In genomic region chr11:79296167-79296566, GRCm38 (mm10) we compare ENCODE assay signal across 9 mouse cellular contexts. TPM values are rescaled to one million over a fixed set of nuclear protein-coding genes. Genes with fewer than 3 reads are reported as not detected.
DNase-seq lines count a peak whose midpoint lies in the region; ATAC-seq and TF ChIP-seq lines count a peak whose summit lies in the region.
"Had no signal": no experiment of that assay in that cellular context is flagged by ENCODE, and none has a peak within 500 bp of the region (broad histone marks: within the 10 kb centered on the region; RNA-seq: fewer than 3 reads in every experiment).

No protein-coding gene starts in this region.

- H3K27me3 ChIP-seq in heart, postnatal 0 days (ENCODE audit: control insufficient read depth, insufficient read depth, low read length): no peaks in the 10 kb centered on the region
- no peaks in the 10 kb centered on the region for H3K27me3 ChIP-seq in heart, embryonic 10.5 days (ENCODE audit: insufficient read depth, poor library complexity, severe bottlenecking)
- H3K27me3 ChIP-seq in thymus, adult 2 months (ENCODE audit: control insufficient read depth, insufficient read depth, low read length): no peaks in the 10 kb centered on the region
- H3K27me3 ChIP-seq in intestine, embryonic 16.5 days (replicated peaks; ENCODE audit: control insufficient read depth, insufficient read depth, low read length): no peaks in the 10 kb centered on the region

- H3K27ac ChIP-seq in heart, postnatal 0 days (ENCODE audit: low read depth): no peak overlapping the region
- no peak overlapping the region for H3K27ac ChIP-seq in heart, embryonic 10.5 days
- H3K27ac ChIP-seq in thymus, adult 2 months (ENCODE audit: control insufficient read depth, insufficient read depth, low read length): no peak overlapping the region
- H3K27ac ChIP-seq in intestine, embryonic 16.5 days (ENCODE audit: low read length): no peak overlapping the region

- peak; percentile 85 for TF ChIP-seq CTCF in heart, postnatal 0 days (IDR thresholded peaks at IDR 0.05; ENCODE audit: low read depth)
- TF ChIP-seq CTCF in thymus, adult 2 months (IDR thresholded peaks at IDR 0.05; ENCODE audit: borderline replicate concordance, control insufficient read depth, extremely low read depth, insufficient read depth, low read length, poor library complexity): no peak

- WGBS in heart, postnatal 0 days: 31% methylated on average over 1 of the region's 1 CpGs
- 29% methylated on average over 1 of the region's 1 CpGs for WGBS in heart, embryonic 10.5 days
- 14% methylated on average over 1 of the region's 1 CpGs for WGBS in thymus, adult 2 months
- 32% methylated on average over 1 of the region's 1 CpGs for WGBS in intestine, embryonic 16.5 days

- TF ChIP-seq POLR2A in thymus, adult 2 months (IDR thresholded peaks at IDR 0.05; ENCODE audit: control insufficient read depth, extremely low read depth, insufficient read depth, low read length, poor library complexity): no peak

- no peaks in the 10 kb centered on the region for H3K9me3 ChIP-seq in heart, postnatal 0 days (replicated peaks; ENCODE audit: control insufficient read depth, low read length)
- no peaks in the 10 kb centered on the region for H3K9me3 ChIP-seq in heart, embryonic 10.5 days
- no peaks in the 10 kb centered on the region for H3K9me3 ChIP-seq in intestine, embryonic 16.5 days (ENCODE audit: control insufficient read depth, low read length)

- H3K36me3 ChIP-seq in heart, postnatal 0 days (replicated peaks; ENCODE audit: control insufficient read depth, insufficient read depth, low read length): no peaks in the 10 kb centered on the region
- H3K36me3 ChIP-seq in heart, embryonic 10.5 days: no peaks in the 10 kb centered on the region
- no peaks in the 10 kb centered on the region for H3K36me3 ChIP-seq in thymus, adult 2 months (ENCODE audit: control insufficient read depth, insufficient read depth, low read length)
- H3K36me3 ChIP-seq in intestine, embryonic 16.5 days (ENCODE audit: control insufficient read depth, insufficient read depth, low read length): no peaks in the 10 kb centered on the region

- ATAC-seq in heart, postnatal 0 days (ENCODE audit: insufficient read depth, low read depth): no peak
- ATAC-seq in intestine, embryonic 16.5 days: peak; percentile 47
- ATAC-seq in megakaryocyte-erythroid progenitor cell, adult 5-6 weeks (replicated peaks; ENCODE audit: low FRiP score, low TSS enrichment, poor library complexity, severe bottlenecking): 0 out of 2 replicates have a peak, but pooled peaks have one; percentile 41
- no peak for ATAC-seq in activated CD4-positive, CD25-positive, alpha-beta regulatory T cell, adult 4 months

- H3K4me3 ChIP-seq in heart, postnatal 0 days (ENCODE audit: low read depth, low read length): no peak overlapping the region
- H3K4me3 ChIP-seq in heart, embryonic 10.5 days: no peak overlapping the region
- no peak overlapping the region for H3K4me3 ChIP-seq in thymus, adult 2 months (ENCODE audit: control insufficient read depth, insufficient read depth, low read length)
- H3K4me3 ChIP-seq in intestine, embryonic 16.5 days (ENCODE audit: low read length): no peak overlapping the region

- no peak for DNase-seq in heart, postnatal 0 days (ENCODE audit: low spot score)
- DNase-seq in heart, embryonic 10.5 days (ENCODE audit: low spot score): no peak
- DNase-seq in thymus, adult 2 months: peak; percentile 26
- DNase-seq in thymus, adult 18-20 months: no peak
- peak; percentile 50 for DNase-seq in cerebellum, adult 8-10 months

- H3K4me1 ChIP-seq in heart, postnatal 0 days (ENCODE audit: control insufficient read depth, insufficient read depth): no peaks in the 10 kb centered on the region
- H3K4me1 ChIP-seq in heart, embryonic 10.5 days: no peaks in the 10 kb centered on the region; the same call in 1 of the 2 replicates
- H3K4me1 ChIP-seq in thymus, adult 2 months (replicated peaks; ENCODE audit: control insufficient read depth, insufficient read depth, low read length): no peaks in the 10 kb centered on the region
- H3K4me1 ChIP-seq in intestine, embryonic 16.5 days (ENCODE audit: control insufficient read depth, insufficient read depth, low read length): peaks cover 23% of the 10 kb centered on the region

- H3K9ac ChIP-seq in heart, postnatal 0 days (replicated peaks; ENCODE audit: low read depth, low read length): no peak overlapping the region
- H3K9ac ChIP-seq in intestine, embryonic 16.5 days (ENCODE audit: low read depth, low read length): no peak overlapping the region

- H3K4me2 ChIP-seq in heart, postnatal 0 days (ENCODE audit: low read depth, low read length): no peak overlapping the region
- no peak overlapping the region for H3K4me2 ChIP-seq in intestine, embryonic 16.5 days (ENCODE audit: low read depth, low read length)

- no peak for TF ChIP-seq EP300 in heart, postnatal 0 days (IDR thresholded peaks at IDR 0.05; ENCODE audit: low read depth)

RNA-seq across cellular contexts. Expression of gene Gm9964, which starts 0.5 kb away (rescaled TPM):
- total RNA-seq in heart, postnatal 0 days (2014; rRNA removed; ENCODE audit: low replicate concordance): not detected in 2 replicates
- not detected in 2 replicates for polyA plus RNA-seq in heart, postnatal 0 days (2015; fragmentation: Nextera tagmentation; extraction: Ambion mirVana)
- 0.21 TPM in 1 of 2 replicates, not detected in the other for polyA plus RNA-seq in heart, embryonic 10.5 days (2016; fragmentation: Nextera tagmentation; extraction: Ambion mirVana)
- not detected in 2 replicates for polyA plus RNA-seq in thymus, adult 2 months (2012; rRNA removed)
- not detected in 2 replicates for polyA plus RNA-seq in intestine, embryonic 16.5 days (2015; fragmentation: Nextera tagmentation; extraction: Ambion mirVana)
- total RNA-seq in megakaryocyte-erythroid progenitor cell, adult 5-6 weeks (2014; fragmentation: Nextera tagmentation): not detected in 2 replicates
- not detected in 2 replicates for total RNA-seq in megakaryocyte-erythroid progenitor cell, adult 5-6 weeks (2017)
- polyA plus RNA-seq in activated CD4-positive, CD25-positive, alpha-beta regulatory T cell, adult 4 months (2017; shearing (Covaris generic)): not detected
- polyA plus RNA-seq: embryonic facial prominence, embryonic 14.5 days had no signal

RNA-seq across cellular contexts. Expression of gene Wsb1, which starts 41.7 kb away (rescaled TPM):
- 60.4 and 73.2 TPM in 2 replicates for total RNA-seq in heart, postnatal 0 days (2014; rRNA removed; ENCODE audit: low replicate concordance)
- polyA plus RNA-seq in heart, postnatal 0 days (2015; fragmentation: Nextera tagmentation; extraction: Ambion mirVana): 63.9 and 64.5 TPM in 2 replicates
- 169 and 203 TPM in 2 replicates for polyA plus RNA-seq in heart, embryonic 10.5 days (2016; fragmentation: Nextera tagmentation; extraction: Ambion mirVana)
- polyA plus RNA-seq in thymus, adult 2 months (2012; rRNA removed): 87.5 and 102 TPM in 2 replicates
- polyA plus RNA-seq in intestine, embryonic 16.5 days (2015; fragmentation: Nextera tagmentation; extraction: Ambion mirVana): 149 and 158 TPM in 2 replicates
- 45.0 and 45.9 TPM in 2 replicates for total RNA-seq in megakaryocyte-erythroid progenitor cell, adult 5-6 weeks (2014; fragmentation: Nextera tagmentation)
- total RNA-seq in megakaryocyte-erythroid progenitor cell, adult 5-6 weeks (2017): 45.1 and 57.4 TPM in 2 replicates
- polyA plus RNA-seq in activated CD4-positive, CD25-positive, alpha-beta regulatory T cell, adult 4 months (2017; shearing (Covaris generic)): 10 to 100 TPM; 81.8 to 88.3 TPM

RNA-seq across cellular contexts. Expression of gene Nf1, which starts 43.3 kb away (rescaled TPM):
- total RNA-seq in heart, postnatal 0 days (2014; rRNA removed; ENCODE audit: low replicate concordance): 19.2 and 20.1 TPM in 2 replicates
- polyA plus RNA-seq in heart, postnatal 0 days (2015; fragmentation: Nextera tagmentation; extraction: Ambion mirVana): 2.6 and 3.5 TPM in 2 replicates
- 4.1 and 5.1 TPM in 2 replicates for polyA plus RNA-seq in heart, embryonic 10.5 days (2016; fragmentation: Nextera tagmentation; extraction: Ambion mirVana)
- polyA plus RNA-seq in thymus, adult 2 months (2012; rRNA removed): 6.9 and 8.2 TPM in 2 replicates
- polyA plus RNA-seq in intestine, embryonic 16.5 days (2015; fragmentation: Nextera tagmentation; extraction: Ambion mirVana): 3.0 and 3.7 TPM in 2 replicates
- 23.3 and 27.5 TPM in 2 replicates for total RNA-seq in megakaryocyte-erythroid progenitor cell, adult 5-6 weeks (2014; fragmentation: Nextera tagmentation)
- 10.6 and 11.7 TPM in 2 replicates for total RNA-seq in megakaryocyte-erythroid progenitor cell, adult 5-6 weeks (2017)
- 1 to 10 TPM; 1.2 to 1.6 TPM for polyA plus RNA-seq in activated CD4-positive, CD25-positive, alpha-beta regulatory T cell, adult 4 months (2017; shearing (Covaris generic))

Comparison
In these comparisons a context has a peak if more than half of its experiments do, and no peak if none do; other contexts are left out.
1. DNase-seq: peak in thymus, adult 2 months (single experiment) and cerebellum, adult 8-10 months (single experiment); none in heart, postnatal 0 days (single experiment), heart, embryonic 10.5 days (single experiment) and thymus, adult 18-20 months (0 of 2).
2. ATAC-seq: peak in intestine, embryonic 16.5 days (single experiment) and megakaryocyte-erythroid progenitor cell, adult 5-6 weeks (single experiment); none in heart, postnatal 0 days (single experiment) and activated CD4-positive, CD25-positive, alpha-beta regulatory T cell, adult 4 months (single experiment).